Mouse (Mus musculus): ENCODE measurements at regions not wholly inside any gene's neighbourhood (a gene's known extent, or its start where the extent isn't known, plus 50 kb on each side); places are given as distances from the start of the nearest gene placed in this dataset.
A peak's percentile ranks its signal among the peaks of the same experiment; 100 is the strongest.

DNA sequence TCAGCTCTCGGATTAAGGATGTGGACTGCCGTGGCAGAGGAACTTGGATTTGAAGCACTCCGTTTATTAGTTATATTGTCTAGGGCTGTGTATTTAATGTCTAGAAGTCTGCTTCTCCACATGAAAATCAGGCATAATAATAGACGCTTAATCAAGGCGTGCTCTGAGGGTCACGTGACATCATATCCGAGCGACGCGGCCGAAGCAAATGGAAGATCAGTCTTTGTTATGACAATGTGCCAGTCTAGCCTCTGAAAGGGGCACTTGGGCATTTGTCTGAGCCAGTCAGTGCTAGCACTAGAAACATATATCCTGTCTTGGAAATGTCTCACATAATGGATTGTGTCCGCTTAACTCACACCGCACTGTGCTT is 70.5 kb upstream of the Caprin1 start:
- no peak overlapping the region for H3K27ac ChIP-seq (ENCODE audit: low read length)
- ATAC-seq (ENCODE audit: low read depth) = no peak
- no peak overlapping the region for H3K4me2 ChIP-seq (ENCODE audit: low read depth, low read length)
- H3K9me3 ChIP-seq (replicated peaks; ENCODE audit: control insufficient read depth, low read length) = no peaks in the 10 kb centered on the region
- 92% methylated on average over 13 of the region's 13 CpGs for WGBS (ENCODE audit: insufficient replicate concordance)
- peaks cover 23% of the 10 kb centered on the region for H3K4me1 ChIP-seq (ENCODE audit: control insufficient read depth, low read depth, low read length)
- H3K4me3 ChIP-seq (ENCODE audit: low read depth, low read length) = no peak overlapping the region
- no peaks in the 10 kb centered on the region; the same call in 1 of the 2 replicates for H3K27me3 ChIP-seq (ENCODE audit: control insufficient read depth, insufficient read depth, low read depth, low read length)
- no peaks in the 10 kb centered on the region for H3K36me3 ChIP-seq (ENCODE audit: control insufficient read depth, insufficient read depth)
- H3K9ac ChIP-seq (ENCODE audit: low read depth, low read length) = no peak overlapping the region

DNA sequence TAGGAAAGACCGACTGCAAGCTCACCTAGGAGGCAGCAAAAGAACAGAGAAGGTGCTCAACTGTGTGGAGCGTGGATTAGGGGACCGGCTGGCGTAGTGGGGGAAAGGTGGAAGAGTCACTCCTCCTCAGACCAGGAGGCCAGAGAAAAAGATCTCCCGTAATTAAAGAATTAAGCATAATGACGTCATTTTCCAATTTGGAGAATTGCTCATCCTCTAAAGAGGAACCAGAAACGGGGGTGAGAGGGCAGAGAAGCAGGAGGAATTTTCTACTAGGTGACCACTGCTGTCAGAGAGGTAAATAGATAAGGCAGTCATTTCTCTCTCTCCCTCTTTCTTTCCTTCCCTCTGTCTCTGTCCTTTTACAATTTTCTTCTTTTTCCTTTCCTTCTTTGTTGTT is 71.2 kb upstream of the Caprin1 start:
- H3K27me3 ChIP-seq (ENCODE audit: control insufficient read depth, insufficient read depth, low read depth, low read length) = no peaks in the 10 kb centered on the region; the same call in 1 of the 2 replicates
- 44% methylated on average over 7 of the region's 7 CpGs for WGBS (ENCODE audit: insufficient replicate concordance)
- H3K4me2 ChIP-seq (ENCODE audit: low read depth, low read length) = no peak overlapping the region
- peaks cover 26% of the 10 kb centered on the region for H3K4me1 ChIP-seq (ENCODE audit: control insufficient read depth, low read depth, low read length)
- no peaks in the 10 kb centered on the region for H3K36me3 ChIP-seq (ENCODE audit: control insufficient read depth, insufficient read depth)
- no peak for ATAC-seq (ENCODE audit: low read depth)
- no peak overlapping the region for H3K4me3 ChIP-seq (ENCODE audit: low read depth, low read length)
- H3K9ac ChIP-seq (ENCODE audit: low read depth, low read length) = no peak overlapping the region
- no peaks in the 10 kb centered on the region for H3K9me3 ChIP-seq (replicated peaks; ENCODE audit: control insufficient read depth, low read length)
- H3K27ac ChIP-seq (ENCODE audit: low read length) = no peak overlapping the region

DNA sequence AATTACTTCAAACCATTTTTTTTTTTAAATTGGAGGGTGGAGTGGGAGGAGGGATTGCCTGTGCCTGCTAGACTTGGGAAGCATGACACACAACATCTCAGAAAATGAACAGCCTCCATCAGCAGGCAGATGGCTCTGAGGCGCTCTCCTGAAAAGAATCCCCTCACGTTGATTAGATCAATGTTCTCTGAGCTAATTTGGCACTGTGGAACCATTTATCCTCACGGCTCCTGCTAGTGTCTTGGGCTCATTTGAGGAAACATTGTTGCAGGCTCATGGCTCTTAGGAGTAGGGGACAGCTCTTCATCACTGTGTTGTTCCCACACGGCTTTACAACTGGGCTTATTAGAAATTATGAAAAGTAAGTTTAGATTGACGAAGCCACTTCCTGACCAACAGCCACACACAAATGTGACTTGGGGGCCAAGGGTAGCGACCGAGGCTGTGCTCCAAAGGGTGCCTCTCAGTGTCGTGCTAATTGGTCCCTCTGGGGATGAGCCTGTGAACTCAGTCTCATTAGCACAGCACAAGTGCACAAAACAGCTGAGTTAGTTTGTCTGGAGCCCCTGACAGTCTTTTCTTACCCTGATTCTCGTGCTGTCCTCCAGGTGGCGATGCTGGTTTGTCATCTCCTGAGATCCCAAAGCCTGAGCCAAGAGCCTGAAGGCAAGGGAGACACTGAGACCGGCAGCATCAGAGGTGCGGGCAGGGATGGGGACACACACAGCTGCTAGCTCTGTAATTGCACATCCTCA is 74.2 kb upstream of the Caprin1 start:
- no peaks in the 10 kb centered on the region; the same call in 1 of the 2 replicates for H3K27me3 ChIP-seq (ENCODE audit: control insufficient read depth, insufficient read depth, low read depth, low read length)
- H3K4me2 ChIP-seq (ENCODE audit: low read depth, low read length) = peak overlapping the region; percentile 26; the same call in 1 of the 2 replicates
- H3K27ac ChIP-seq (ENCODE audit: low read length) = peak overlapping the region; percentile 42; the same call in 1 of the 2 replicates
- no peaks in the 10 kb centered on the region for H3K9me3 ChIP-seq (replicated peaks; ENCODE audit: control insufficient read depth, low read length)
- peak; percentile 76 for ATAC-seq (ENCODE audit: low read depth)
- no peaks in the 10 kb centered on the region for H3K36me3 ChIP-seq (ENCODE audit: control insufficient read depth, insufficient read depth)
- WGBS (ENCODE audit: insufficient replicate concordance) = 24% methylated on average over 12 of the region's 12 CpGs
- no peak overlapping the region for H3K4me3 ChIP-seq (ENCODE audit: low read depth, low read length)
- peak overlapping the region; percentile 32 for H3K9ac ChIP-seq (ENCODE audit: low read depth, low read length)
- H3K4me1 ChIP-seq (ENCODE audit: control insufficient read depth, low read depth, low read length) = peaks cover 42% of the 10 kb centered on the region

DNA sequence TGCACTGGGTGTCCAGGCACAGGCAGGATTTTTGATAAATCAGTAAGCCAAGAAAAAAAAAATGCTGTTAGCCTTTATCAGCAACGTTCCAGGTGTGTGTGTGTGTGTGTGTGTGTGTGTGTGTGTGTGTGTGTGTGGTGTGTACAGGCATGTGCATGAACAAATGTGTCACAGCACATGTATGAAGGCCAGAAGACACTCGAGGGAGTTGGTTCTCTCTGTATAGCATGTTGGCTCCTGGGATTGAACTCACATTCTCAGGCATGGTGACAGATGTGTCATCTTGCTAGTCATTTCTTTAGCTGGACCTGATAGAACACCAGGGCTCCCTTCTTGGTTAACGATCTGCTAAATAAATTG is 74.8 kb upstream of the Caprin1 start:
- Histone ChIP-seq H3K9ac (ENCODE audit: low read depth, low read length) (peak overlapping the region; percentile 32), H3K4me3 (ENCODE audit: low read depth, low read length) (no peak overlapping the region), H3K9me3 (replicated peaks; ENCODE audit: control insufficient read depth, low read length) (no peaks in the 10 kb centered on the region), H3K36me3 (ENCODE audit: control insufficient read depth, insufficient read depth) (no peaks in the 10 kb centered on the region), H3K4me2 (ENCODE audit: low read depth, low read length) (peak overlapping the region; percentile 26; the same call in 1 of the 2 replicates), H3K27me3 (ENCODE audit: control insufficient read depth, insufficient read depth, low read depth, low read length) (no peaks in the 10 kb centered on the region; the same call in 1 of the 2 replicates), H3K27ac (ENCODE audit: low read length) (peak overlapping the region; percentile 42), H3K4me1 (ENCODE audit: control insufficient read depth, low read depth, low read length) (peaks cover 42% of the 10 kb centered on the region)
- WGBS (ENCODE audit: insufficient replicate concordance) = 40% methylated on average over 3 of the region's 3 CpGs
- no peak; the same call in 1 of the 2 replicates for ATAC-seq (ENCODE audit: low read depth)

DNA sequence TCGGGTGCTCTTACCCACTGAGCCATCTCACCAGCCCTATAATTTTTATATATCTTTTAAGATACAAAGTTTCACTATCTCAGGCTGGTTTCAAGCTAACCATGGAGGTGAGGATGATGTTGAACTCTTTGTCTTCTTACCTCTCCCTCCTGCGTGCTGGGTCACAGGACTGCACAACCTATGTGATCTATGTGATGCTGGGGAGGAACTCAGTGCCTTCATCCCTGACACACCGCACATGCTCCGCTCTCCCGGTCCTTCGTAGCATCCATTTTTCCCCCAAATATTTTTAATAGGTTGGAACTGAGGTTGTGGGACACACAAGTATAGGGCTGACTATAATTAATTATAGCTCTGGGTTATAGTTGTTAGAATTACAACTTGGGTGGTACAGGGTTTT is 75.9 kb upstream of the Caprin1 start:
- no peak overlapping the region for H3K9ac ChIP-seq (ENCODE audit: low read depth, low read length)
- H3K27me3 ChIP-seq (ENCODE audit: control insufficient read depth, insufficient read depth, low read depth, low read length) = no peaks in the 10 kb centered on the region
- no peaks in the 10 kb centered on the region for H3K9me3 ChIP-seq (replicated peaks; ENCODE audit: control insufficient read depth, low read length)
- H3K27ac ChIP-seq (ENCODE audit: low read length) = 0 out of 2 replicates have a peak overlapping the region, but pooled peaks have one; percentile 46
- ATAC-seq (ENCODE audit: low read depth) = no peak
- H3K4me2 ChIP-seq (ENCODE audit: low read depth, low read length) = no peak overlapping the region
- peaks cover 42% of the 10 kb centered on the region for H3K4me1 ChIP-seq (ENCODE audit: control insufficient read depth, low read depth, low read length)
- 88% methylated on average over 6 of the region's 6 CpGs for WGBS (ENCODE audit: insufficient replicate concordance)
- no peaks in the 10 kb centered on the region for H3K36me3 ChIP-seq (ENCODE audit: control insufficient read depth, insufficient read depth)
- H3K4me3 ChIP-seq (ENCODE audit: low read depth, low read length) = no peak overlapping the region

DNA sequence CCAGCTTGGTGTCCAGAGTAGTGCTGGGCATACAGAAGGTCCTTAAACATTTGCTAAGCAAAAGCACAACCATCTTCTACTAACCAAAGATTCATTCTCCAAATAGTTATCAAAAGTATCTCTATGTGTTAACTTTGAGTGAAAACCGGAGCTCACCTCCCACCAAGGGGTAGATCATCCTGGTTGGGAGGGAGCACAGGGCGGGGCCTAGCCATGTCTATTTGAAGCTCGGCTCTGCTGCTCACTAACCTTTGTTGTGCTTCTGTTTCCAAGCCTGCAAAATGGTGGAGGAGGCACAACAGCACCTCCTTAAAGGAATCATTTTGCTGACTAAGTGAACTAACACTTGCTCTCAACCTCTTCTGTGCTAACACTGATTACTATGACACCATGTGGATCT is 77.0 kb upstream of the Caprin1 start:
- Histone ChIP-seq H3K4me3 (ENCODE audit: low read depth, low read length) (no peak overlapping the region), H3K36me3 (ENCODE audit: control insufficient read depth, insufficient read depth) (no peaks in the 10 kb centered on the region), H3K27ac (ENCODE audit: low read length) (peak overlapping the region; percentile 70), H3K27me3 (ENCODE audit: control insufficient read depth, insufficient read depth, low read depth, low read length) (no peaks in the 10 kb centered on the region), H3K9me3 (replicated peaks; ENCODE audit: control insufficient read depth, low read length) (no peaks in the 10 kb centered on the region), H3K4me1 (ENCODE audit: control insufficient read depth, low read depth, low read length) (peaks cover 37% of the 10 kb centered on the region), H3K4me2 (ENCODE audit: low read depth, low read length) (no peak overlapping the region), H3K9ac (ENCODE audit: low read depth, low read length) (peak overlapping the region; percentile 30; the same call in 1 of the 2 replicates)
- WGBS (ENCODE audit: insufficient replicate concordance) = 43% methylated on average over 3 of the region's 3 CpGs
- no peak for ATAC-seq (ENCODE audit: low read depth)

DNA sequence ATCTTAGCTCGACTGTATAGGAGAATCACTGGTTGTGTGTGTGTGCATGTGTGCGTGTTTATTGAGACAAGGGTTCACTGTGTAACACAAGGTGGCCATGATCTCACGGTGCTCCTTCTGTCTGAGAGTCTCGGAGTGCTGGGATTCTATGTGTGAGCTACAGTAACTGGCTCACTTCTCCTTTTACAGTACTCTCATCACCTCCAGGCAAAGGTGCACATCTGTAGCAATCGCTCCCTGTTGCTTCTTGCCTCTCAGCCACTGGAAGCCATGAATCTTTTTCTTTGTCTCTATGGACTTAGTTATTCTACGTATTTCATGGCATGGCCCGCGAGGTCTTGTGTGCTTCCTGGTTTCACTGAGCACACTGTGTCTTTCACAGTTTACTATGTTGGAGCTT is 78.3 kb upstream of the Caprin1 start:
- Histone ChIP-seq H3K4me2 (ENCODE audit: low read depth, low read length) (no peak overlapping the region), H3K4me1 (ENCODE audit: control insufficient read depth, low read depth, low read length) (peaks cover 42% of the 10 kb centered on the region), H3K9me3 (replicated peaks; ENCODE audit: control insufficient read depth, low read length) (no peaks in the 10 kb centered on the region), H3K27me3 (ENCODE audit: control insufficient read depth, insufficient read depth, low read depth, low read length) (no peaks in the 10 kb centered on the region), H3K36me3 (ENCODE audit: control insufficient read depth, insufficient read depth) (no peaks in the 10 kb centered on the region), H3K4me3 (ENCODE audit: low read depth, low read length) (no peak overlapping the region), H3K27ac (ENCODE audit: low read length) (0 out of 2 replicates have a peak overlapping the region, but pooled peaks have one; percentile 1), H3K9ac (ENCODE audit: low read depth, low read length) (no peak overlapping the region)
- 80% methylated on average over 8 of the region's 8 CpGs for WGBS (ENCODE audit: insufficient replicate concordance)
- ATAC-seq (ENCODE audit: low read depth) = no peak

DNA sequence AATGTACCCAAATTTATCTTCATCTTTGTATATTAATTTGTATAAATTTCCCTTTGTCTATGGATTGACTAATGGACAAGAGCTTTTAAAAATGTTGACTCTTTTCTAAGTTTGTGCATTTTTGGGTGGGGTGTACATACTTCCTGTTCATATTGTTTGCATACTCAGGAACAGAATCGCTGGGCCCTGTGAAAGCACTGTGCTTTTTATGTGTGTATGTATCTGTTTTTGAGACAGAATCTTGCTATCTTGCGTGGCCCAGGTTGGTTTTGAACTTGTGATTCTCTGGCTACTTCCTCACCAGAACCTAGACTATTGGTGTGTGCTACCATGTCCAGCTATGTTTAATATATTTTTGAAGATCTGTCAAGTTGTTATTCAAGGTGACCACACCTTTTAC is 78.8 kb upstream of the Caprin1 start:
- no peak for ATAC-seq (ENCODE audit: low read depth)
- Histone ChIP-seq H3K4me3 (ENCODE audit: low read depth, low read length) (no peak overlapping the region), H3K36me3 (ENCODE audit: control insufficient read depth, insufficient read depth) (no peaks in the 10 kb centered on the region), H3K9ac (ENCODE audit: low read depth, low read length) (no peak overlapping the region), H3K9me3 (replicated peaks; ENCODE audit: control insufficient read depth, low read length) (no peaks in the 10 kb centered on the region), H3K27ac (ENCODE audit: low read length) (peak overlapping the region; percentile 38; the same call in 1 of the 2 replicates), H3K4me2 (ENCODE audit: low read depth, low read length) (no peak overlapping the region), H3K27me3 (ENCODE audit: control insufficient read depth, insufficient read depth, low read depth, low read length) (no peaks in the 10 kb centered on the region), H3K4me1 (ENCODE audit: control insufficient read depth, low read depth, low read length) (peaks cover 47% of the 10 kb centered on the region)
- WGBS (ENCODE audit: insufficient replicate concordance) = 69% methylated on average over 2 of the region's 2 CpGs

DNA sequence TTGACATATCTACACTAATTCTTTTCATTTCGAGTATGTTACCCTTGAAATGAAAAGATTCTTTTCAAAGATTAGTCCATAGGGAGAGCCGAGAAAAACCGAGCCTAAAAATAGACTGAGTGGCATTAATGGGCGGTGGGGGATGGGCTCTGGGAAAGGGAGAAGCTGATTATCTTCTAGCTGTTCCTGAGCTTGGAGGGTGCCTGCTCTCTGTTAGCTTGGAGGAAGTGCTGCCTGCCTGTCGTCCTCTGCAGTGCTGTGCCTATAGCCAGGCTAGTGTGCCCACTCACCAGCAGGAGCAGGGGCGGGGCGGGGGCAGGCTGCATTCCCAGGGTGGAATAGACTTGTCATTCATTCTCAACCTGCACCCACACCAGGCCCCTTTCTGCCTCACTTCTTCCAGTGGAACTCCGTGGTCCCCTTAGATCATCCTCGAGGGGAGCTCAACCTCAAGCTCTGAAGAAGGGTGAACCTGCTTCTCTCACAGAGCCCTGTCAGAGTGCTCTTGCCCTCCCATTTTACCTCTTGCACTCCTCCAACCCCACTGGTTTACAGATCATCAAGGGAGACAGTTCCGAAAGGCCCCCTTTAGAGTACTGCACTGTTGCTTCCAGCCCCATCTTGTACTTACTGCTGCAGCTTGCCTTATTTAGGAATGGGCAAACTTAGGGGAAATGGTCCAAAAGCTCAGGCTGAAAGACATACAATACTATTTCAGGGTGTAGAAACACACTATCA is 76.6 kb upstream of the Lmo2 start:
- H3K27ac ChIP-seq (ENCODE audit: low read length) = peak overlapping the region; percentile 34; the same call in 1 of the 2 replicates
- H3K27me3 ChIP-seq (ENCODE audit: control insufficient read depth, insufficient read depth, low read depth, low read length) = no peaks in the 10 kb centered on the region
- H3K4me3 ChIP-seq (ENCODE audit: low read depth, low read length) = no peak overlapping the region
- H3K4me1 ChIP-seq (ENCODE audit: control insufficient read depth, low read depth, low read length) = peaks cover 20% of the 10 kb centered on the region
- 0 out of 2 replicates have a peak overlapping the region, but pooled peaks have one; percentile 10 for H3K9ac ChIP-seq (ENCODE audit: low read depth, low read length)
- WGBS (ENCODE audit: insufficient replicate concordance) = 16% methylated on average over 10 of the region's 10 CpGs
- no peaks in the 10 kb centered on the region for H3K36me3 ChIP-seq (ENCODE audit: control insufficient read depth, insufficient read depth)
- peak; percentile 60 for ATAC-seq (ENCODE audit: low read depth)
- 0 out of 2 replicates have a peak overlapping the region, but pooled peaks have one; percentile 14 for H3K4me2 ChIP-seq (ENCODE audit: low read depth, low read length)
- H3K9me3 ChIP-seq (replicated peaks; ENCODE audit: control insufficient read depth, low read length) = no peaks in the 10 kb centered on the region
